Mouse (Mus musculus) olfactory bulb, adult 2 months (tissue): ENCODE results near the gene Foxred2.

ENCODE experiments used
- CTCF ChIP-seq: fragments of 200-500 bp; IDR thresholded peaks from 2 replicates; pipeline ENCODE4 v1.5.1; 2012; ENCODE audit warnings: low read depth, mild to moderate bottlenecking, low read length, moderate library complexity; ENCODE audit not compliant: insufficient read depth
- POLR2A ChIP-seq: fragments of 200-500 bp; IDR thresholded peaks from 2 replicates; pipeline ENCODE4 v1.6.1; 2012; ENCODE audit warnings: mild to moderate bottlenecking, low read depth, low read length, moderate library complexity; ENCODE audit not compliant: insufficient read depth

GRCm38 (mm10) chr15:77969940-77970469, 13.5 kb upstream of the Foxred2 start:
- TF ChIP-seq POLR2A, result no peak
- TF ChIP-seq CTCF, result no peak
